Mouse (Mus musculus) heart, postnatal 4 days (tissue): ENCODE data around the gene Rusc2. TPM values are rescaled to one million over a fixed set of nuclear protein-coding genes. Genes with fewer than 3 reads are reported as not detected.
A peak's percentile ranks its signal among the peaks of the same experiment; 100 is the strongest.

ENCODE experiments used
- DNase-seq: peaks from one replicate; pipeline ENCODE4 v3.0.0; 2021
- total RNA-seq, 2 experiments: library from RNA; stranded (reverse); gene quantifications; 2 replicates each; pipeline ENCODE4 v1.2.3; 2021

Gene Rusc2
- total RNA-seq, 2 experiments from 2014 or later, result 39.5 to 41.2 TPM

DNA sequence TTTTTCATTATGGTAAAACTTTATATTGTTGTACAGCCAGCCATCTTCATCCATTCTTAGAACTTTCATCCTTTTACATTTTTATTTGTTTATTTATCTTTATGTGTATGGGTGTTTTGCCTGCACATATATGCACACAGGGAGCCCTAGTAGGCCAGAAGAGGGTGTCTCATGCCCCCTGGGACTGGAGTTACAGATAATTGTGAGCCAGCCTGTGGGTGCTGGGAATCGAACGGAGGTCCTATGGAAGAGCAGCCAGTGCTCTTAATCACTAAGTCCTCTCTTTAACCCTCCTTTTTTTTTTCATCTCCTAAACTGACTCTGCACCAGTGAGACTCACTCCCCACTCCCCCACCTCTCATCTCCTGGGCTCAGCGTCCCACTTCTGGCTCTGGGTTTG is 2.8 kb downstream of the Rusc2 start:
- DNase-seq, result no peak

DNA sequence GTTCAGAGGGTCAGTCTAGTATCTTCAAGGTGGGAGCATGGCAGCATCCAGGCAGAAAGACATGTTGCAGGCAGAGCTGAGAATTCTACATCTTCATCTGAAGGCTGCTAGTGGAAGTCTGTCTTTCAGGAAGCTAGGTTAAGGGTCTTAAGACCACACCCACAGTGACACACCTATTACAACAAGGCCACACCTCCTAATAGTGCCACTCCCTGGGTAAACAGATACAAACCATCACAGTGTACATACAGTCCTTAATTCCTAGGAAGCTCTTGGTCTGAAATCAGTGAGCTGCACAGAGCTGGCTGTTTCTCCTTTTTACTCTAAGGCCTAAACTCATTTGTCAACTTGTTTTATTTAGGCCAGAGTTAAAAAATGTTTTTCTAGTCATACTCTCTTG is 5.2 kb downstream of the Rusc2 start:
- no peak for DNase-seq

DNA sequence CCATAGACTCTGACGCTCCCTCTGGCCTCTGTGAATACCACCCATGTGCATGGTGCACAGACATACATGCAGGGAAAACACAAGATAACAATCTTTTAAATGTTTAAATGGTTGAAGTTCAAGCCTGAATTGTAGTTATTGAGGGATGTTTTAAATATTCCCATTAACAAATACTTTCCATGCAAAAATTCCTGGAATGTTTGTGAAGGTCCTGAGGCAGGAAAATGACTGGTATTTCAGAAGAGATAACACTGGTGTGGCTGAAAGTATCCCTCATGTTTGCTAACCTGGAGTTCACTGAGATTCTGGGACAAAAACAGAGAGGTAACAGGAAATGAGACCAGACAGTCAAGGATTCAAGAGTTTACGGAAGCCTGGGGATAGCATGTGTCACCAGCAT is 7.6 kb downstream of the Rusc2 start:
- DNase-seq, result no peak

DNA sequence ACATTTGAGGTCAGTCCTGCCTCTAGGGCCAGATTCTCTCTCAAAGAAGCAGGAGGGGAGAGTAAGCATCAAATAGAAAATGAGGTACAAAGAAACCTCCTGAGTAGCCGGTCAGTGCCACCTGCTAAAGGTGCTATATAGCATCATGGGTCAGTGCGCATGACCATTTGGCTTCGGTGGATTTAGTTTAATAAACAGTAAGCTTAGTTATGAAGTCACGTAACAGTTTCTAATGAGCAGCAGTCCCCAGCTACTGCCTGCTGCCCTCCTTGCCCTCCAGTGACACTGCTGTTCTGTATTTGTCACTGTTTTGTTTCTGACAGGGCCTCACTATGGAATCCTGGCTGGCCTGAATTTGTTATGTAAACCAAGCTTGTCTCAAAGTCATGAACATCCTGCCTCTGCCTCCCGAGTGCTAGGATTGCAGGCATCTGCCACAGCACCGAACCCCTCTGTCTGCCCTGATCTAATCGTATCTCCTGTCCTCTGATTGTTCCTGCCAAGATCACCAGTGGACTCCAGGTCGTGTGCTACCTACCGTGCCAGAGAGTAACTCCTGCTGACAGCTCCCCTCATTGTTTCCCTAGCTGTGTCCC is 8.2 kb downstream of the Rusc2 start:
- no peak for DNase-seq

GRCm38 (mm10) chr4:43391521-43392050 is 9.8 kb downstream of the Rusc2 start:
- DNase-seq, result no peak

- DNase-seq, result peak; percentile 80
Observed at GRCm38 (mm10) chr4:43394345-43394891, 12.6 kb downstream of the Rusc2 start.

DNA sequence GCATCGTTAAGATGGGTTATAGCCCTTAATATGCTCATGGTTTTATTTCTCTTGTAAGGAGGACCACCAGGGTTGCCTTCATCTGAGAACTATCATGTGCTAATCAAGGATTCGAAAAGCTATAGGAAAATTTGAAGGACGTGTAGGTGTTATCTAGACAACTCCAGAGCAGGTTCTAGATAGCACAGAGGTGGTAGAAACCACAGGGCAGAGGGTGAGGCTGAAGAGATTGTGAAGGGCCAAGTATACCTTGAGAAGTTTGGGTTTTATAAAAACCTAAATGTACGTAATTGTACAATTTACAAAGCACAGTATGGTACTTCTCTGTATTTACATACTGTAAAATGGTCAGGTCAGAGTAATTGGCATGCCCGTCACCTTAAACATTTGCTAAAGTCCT is 13.4 kb downstream of the Rusc2 start:
- DNase-seq, result no peak

DNA sequence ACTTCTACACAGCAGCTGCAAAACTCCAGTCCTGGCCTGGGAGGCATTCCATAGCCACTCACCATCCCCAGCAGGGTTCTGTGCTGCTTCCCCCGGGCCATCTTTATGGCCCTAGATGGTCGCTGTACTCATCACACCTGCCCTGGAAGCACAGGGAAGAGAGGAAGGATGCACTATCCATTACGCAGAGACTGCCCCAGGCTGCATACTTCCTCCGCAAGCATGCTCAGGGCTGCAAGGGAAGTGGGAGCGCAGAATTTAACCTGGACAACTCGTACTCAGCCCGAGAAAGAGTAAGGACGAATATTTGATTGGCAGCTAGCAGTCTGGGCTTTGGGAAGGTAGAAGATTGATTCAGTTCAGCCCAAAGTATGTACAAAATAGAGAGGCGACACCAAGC is 14.1 kb downstream of the Rusc2 start:
- DNase-seq, result no peak

- DNase-seq, result no peak
Observed at GRCm38 (mm10) chr4:43396381-43396780, 14.6 kb downstream of the Rusc2 start.

GRCm38 (mm10) chr4:43398014-43398413 is 16.2 kb downstream of the Rusc2 start:
- DNase-seq, result no peak

- peak; percentile 86 for DNase-seq
Observed at GRCm38 (mm10) chr4:43398829-43399331, 17.1 kb downstream of the Rusc2 start.

- DNase-seq, result peak; percentile 69
Observed at GRCm38 (mm10) chr4:43399391-43400131, 17.8 kb downstream of the Rusc2 start.

DNA sequence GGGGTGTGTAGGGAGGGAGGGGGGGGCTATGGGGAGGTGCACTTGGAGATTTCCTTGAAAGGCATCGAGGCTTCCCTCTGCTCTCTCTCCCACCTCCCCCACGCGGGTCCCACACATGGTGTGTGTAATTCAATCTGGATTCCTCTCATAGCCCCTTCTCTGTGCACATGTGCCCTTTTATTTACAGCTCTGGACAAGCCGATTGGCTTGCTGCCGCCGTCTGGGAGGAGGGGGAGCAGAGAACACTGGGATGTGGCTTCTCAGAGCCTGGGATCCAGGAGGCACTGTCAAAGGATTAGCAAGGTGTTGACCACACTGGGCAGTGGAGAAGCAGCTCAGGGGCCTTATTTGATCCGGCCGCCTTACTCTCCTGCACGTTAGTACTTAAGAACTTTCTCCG is 19.2 kb downstream of the Rusc2 start:
- no peak for DNase-seq

DNA sequence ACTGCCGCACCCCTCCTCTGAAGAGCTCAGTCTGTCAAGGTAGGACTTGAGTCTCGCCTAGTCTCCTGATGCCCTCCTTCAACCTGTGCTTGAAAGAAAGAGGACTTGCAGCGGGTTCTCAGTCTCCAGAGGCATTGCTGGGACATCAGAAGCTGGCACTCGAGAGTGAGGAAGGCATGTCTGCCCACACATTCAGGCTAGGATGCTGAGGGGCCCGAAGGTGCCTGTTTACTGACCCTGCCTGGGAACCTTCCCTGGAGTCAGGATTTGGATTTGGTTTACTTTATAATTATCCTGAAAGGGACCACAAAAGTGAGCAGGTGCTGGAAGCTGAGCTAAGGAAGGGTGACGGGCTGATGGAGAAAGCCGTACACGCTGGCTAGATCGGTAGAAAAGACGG is 19.7 kb downstream of the Rusc2 start:
- DNase-seq, result no peak

DNA sequence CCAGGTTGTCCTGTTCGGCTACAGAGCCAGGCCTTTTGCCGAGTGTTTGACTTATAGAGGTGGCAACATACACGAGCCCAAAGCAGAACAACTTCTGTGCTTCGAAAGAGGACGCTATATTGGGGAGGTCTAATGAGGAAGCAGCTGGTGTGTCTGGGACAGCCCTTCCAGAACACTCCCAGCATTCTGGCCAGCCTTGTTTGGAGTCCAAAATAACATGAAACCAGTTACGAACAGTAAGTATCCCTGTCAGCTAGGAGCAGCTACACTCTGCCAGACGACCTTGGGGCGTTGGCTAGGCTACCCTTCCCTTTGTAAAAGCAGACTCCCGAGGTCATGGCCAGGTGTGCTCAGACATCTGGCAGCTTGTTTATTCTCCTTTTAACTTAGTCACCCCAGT is 20.4 kb downstream of the Rusc2 start:
- DNase-seq, result no peak

GRCm38 (mm10) chr4:43404697-43405096 is 22.9 kb downstream of the Rusc2 start:
- DNase-seq, result no peak

DNA sequence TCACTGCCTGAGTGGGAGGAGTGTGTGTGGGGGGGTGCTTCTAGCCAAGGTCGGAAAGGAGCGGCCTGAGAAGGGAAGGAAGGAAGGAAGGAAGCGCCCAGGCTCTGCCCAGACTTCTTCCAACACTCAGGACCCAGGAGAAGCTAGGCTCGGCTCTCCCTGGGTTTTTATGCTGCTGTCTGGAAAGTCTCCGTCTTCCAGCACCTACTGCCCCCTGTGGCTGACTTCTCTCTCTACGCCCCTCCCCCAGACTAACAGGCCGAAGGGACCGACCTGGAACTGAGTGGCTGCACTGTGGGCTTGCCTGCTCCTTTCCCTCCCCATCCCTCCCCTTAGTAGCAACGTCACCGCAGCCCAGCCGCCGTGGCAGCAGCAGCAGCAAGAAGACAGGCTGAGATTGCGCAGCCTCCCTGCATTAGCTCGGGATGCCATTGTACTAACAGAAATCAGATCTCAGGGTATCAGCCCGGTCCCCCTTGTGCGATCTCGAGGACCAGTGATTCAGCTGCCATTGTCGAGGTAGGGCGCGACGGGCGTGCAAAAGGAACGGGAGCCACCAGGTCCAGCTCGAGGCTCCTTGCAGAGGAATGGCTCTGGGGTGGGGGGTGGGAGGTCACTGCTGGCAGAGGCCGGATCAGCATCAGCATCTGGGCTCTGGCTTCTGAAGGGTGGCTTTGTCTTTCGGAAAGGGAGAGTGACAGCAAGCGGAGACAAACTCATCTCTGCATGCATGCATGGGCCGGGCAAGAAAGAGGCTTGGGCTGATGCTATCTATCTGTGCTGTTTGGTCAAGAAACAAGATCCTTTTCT is 24.6 kb downstream of the Rusc2 start:
- DNase-seq, result peak; percentile 88

- DNase-seq, result no peak
Observed at GRCm38 (mm10) chr4:43407071-43407920, 25.5 kb downstream of the Rusc2 start.

- DNase-seq, result no peak
Observed at GRCm38 (mm10) chr4:43414761-43415160, 33.0 kb downstream of the Rusc2 start.

DNA sequence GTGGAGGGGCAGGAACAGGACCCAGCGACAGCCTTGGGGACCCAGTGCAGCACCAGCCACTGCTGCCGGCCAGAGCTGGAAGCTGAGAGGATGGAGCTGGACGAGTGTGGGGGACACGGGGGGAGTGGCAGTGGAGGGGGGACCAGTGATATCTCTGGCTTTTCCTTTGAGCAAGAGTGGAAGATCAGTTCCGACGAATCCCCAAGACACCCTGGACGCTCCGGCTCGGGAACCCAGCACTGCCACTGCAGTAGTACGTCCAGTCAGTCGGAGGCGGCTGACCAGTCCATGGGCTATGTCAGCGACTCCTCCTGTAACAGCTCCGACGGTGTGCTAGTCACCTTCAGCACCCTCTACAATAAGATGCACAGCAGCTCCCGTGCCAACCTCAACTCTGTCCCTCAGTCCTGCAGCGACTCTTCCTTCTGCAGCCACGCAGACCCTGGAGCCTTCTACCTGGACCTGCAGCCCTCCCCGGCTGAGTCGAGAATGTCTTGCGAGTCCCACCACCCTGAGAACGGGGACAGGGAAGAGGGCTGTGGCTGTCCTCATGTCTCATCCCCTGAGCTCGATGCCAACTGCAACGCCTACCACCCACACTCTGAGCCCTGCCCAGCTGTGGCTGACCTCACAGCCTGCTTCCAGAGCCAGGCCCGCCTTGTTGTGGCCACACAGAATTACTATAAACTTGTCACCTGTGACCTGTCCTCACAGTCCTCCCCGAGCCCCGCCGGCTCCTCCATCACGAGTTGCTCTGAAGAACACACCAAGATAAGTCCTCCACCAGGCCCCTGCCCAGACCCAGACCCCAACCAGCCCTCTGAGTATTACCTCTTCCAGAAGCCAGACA is 33.7 kb downstream of the Rusc2 start:
- DNase-seq, result no peak

- no peak for DNase-seq
Observed at GRCm38 (mm10) chr4:43416071-43416490, 34.3 kb downstream of the Rusc2 start.
